Mouse (Mus musculus): ENCODE measurements at regions not wholly inside any gene's neighbourhood (a gene's known extent, or its start where the extent isn't known, plus 50 kb on each side); places are given as distances from the start of the nearest gene placed in this dataset.

DNA sequence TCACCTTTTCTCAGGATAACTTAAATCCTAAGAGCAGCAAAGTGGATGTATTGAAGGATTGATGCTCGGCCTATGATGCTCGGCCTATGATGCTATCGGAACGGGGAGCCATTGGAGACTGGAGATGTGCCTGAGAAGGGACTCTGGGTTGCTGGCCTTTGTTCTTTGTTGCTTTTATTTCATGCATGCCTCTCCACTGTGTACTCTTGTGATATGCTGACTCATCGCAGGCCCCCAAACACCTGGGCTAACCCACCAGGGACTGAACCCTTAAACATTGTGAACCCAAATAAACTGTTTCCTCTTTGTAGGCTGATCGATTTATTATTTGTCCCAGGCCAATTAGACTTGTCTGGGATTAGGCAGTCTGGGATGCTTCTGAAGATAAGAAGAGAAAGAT lies 61.9 kb downstream of the Pdcl3 start:
- peak; percentile 46 for DNase-seq (ENCODE audit: low spot score)

GRCm38 (mm10) chr1:39057304-39057703 lies 71.9 kb downstream of the Pdcl3 start:
- no peak for DNase-seq (ENCODE audit: low spot score)

DNA sequence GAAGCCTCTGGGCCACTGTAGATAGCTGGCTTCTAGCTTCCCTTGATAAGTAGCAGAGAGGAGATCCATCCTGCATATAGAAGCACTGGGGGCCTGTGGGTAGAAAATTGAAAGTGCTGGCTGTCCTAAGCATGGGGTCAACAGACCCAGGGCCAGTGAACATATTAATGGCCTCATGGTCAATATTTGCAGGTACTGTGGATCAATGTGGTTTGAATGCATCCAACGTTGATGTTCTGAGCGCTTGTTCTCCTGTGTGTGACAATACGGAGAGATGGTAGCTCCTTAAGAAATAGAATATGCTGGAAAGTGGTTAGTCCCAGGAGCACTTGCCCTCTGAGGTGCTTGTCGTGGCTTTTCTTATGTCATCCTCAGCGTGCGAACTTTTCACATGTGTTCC lies 77.1 kb downstream of the Pdcl3 start:
- no peak for DNase-seq (ENCODE audit: low spot score)

DNA sequence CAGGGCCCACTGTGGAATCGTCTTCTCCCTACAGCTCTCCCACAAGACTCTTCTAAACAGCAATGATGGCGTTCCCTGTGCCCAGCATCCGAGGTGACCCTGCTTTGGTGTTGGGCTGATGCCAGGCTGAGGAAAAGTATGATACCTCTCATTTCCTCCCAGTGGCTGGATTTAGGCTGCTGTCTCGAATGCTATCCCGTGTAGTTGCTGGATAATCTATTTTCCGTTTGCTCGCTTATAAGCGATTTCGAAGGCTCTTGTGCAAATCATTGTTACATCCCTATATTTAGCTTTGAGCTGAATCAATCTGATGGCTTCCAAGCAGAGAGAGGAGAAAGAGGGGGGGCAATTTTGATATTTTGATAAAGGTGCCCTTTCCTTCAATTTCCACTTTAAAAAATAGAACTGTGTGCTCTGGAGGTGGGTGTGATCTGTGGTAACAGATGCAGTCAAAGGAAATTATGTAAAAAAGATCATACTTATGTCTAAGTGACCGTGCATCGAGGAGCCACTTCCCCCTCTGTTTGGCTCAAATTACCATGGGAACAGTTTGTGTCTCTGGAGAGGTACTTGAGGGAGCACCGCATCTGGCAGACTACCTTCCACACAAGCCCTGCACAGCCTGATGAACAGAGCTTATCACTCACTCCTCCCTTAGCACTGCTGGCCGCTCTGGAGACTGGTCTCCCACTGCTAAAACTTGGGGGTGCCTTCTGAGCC lies 78.4 kb downstream of the Pdcl3 start:
- no peak for DNase-seq (ENCODE audit: low spot score)

GRCm38 (mm10) chr1:39064781-39065180 lies 79.4 kb downstream of the Pdcl3 start:
- no peak for DNase-seq (ENCODE audit: low spot score)

- no peak for DNase-seq (ENCODE audit: low spot score)
Observed at GRCm38 (mm10) chr1:39067901-39068300, 82.5 kb downstream of the Pdcl3 start.

DNA sequence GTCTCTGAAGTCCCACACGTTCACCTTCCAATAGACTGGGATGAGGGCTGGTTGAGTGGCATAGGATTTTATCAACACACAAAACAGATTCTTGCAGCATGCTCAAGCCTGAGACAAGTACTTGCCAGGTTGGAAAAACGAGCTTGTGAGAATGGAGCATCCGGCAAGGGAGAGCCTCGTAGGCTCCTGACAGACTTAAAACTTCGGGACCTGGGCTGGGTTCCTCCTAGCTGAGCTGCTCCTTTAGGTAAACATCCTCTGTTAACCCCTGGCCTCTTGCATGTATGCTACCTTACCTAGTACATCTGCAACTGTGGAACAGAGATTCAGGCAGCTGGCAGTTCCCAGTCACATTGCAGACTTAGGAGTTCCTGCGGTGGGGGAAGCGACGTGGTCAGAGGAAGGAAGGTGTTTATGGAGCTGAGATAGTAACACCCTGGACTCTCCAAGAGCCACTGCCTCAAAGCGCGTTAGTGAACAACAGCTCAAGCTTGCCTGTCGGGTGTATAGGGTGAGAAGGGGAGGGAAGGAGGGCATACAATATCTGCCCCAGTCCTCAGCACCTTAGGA lies 83.8 kb downstream of the Pdcl3 start:
- DNase-seq (ENCODE audit: low spot score): no peak

- DNase-seq (ENCODE audit: low spot score): peak; percentile 40
Observed at GRCm38 (mm10) chr1:39069676-39070075, 84.3 kb downstream of the Pdcl3 start.

- DNase-seq (ENCODE audit: low spot score): no peak
Observed at GRCm38 (mm10) chr1:39075966-39076365, 90.6 kb downstream of the Pdcl3 start.

DNA sequence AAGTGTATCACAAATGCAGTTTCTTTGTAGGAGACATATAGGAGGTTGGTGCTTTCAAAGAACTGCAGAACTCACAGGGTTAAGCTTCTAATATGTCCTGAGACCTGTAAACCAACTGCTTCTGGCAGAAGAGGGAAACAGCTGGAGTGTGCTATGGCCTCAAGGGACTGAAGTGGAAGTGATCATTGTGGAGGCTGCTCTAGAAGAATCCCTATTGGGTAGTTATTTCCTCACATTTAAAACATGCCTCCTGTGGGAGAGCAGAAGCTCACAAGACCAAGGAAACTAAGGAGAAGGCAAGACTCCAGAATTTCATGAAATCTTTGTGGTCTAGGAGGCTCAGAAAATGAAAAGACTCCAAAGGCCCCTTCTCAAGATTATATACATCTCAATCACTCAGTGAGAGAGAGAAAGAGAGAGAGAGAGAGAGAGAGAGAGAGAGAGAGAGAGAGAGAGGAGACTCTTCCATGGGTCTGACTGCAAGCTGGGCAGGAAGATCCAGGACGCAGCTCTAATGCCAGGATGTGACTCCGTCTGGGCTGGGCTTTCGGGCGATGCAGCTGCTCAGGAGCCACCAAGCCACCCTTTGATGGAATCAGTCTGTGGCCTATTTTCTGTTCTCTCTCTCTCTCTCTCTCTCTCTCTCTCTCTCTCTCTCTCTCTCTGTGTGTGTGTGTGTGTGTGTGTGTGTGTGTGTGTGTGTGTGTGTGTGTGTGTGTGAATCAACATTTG lies 93.3 kb downstream of the Pdcl3 start:
- DNase-seq (ENCODE audit: low spot score): no peak

DNA sequence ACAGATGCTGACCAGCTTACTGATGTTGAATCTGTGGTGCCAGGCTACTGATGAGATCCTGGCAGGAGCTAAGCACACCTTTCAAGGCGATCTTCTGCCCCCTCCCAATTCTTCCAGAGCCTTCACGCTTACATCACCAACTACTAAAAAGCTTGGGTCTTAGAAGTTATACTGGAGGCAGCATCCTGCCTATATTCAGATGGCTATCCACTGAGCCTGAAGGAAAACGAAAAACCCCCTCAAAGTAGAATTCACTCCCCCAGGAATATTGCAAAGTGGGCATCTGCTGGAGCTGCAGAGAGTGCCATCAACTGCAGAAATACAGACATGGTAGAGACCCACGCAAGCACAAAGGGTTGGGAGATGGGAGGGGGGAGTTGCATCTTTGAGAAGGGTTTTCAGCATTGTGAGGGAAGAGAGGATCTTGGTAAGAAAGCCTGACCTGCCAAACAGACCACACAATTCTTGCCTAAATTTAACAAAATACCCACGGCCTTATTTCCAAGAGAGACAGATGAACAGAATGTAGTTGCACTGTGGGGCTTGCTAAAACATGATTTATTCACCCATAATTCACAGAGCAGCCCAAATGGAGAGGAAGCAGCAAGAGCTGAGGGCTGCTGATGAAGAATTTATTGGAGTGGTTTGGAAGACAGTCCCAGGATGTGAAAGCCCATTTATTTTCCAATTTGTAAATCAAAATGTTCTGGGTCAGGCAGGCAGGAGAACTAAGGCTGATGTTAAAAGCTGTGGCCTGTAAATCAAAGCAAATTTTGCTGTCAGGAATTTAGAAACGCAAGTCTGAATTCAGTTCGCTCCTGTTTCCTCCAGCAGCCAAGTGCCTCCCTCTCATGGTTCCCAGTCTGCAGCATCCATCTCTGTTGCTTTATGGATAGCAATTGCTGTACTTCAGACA lies 98.8 kb downstream of the Pdcl3 start:
- DNase-seq (ENCODE audit: low spot score): no peak

- DNase-seq (ENCODE audit: low spot score): no peak
Observed at GRCm38 (mm10) chr1:39086273-39086672, 100.9 kb downstream of the Pdcl3 start.

DNA sequence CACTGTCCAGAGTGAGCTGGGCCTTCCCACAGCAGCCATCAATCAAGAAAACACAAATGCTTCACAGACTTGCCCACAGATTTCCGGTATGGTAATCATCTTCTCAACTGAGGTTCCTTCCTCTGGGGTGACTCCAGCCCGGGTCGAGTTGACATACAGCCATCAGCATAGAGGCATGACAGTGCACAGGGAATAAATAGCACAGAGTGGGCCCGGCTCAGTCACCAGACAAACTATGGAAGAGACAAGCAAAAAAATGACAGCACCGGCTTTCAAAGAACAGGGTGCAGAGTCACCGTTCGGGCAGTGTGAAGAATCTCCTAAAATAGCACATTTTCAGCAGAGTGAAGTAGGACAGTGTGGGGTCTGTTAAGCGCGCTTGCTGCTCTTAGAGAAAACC lies 103.7 kb upstream of the Npas2 start:
- peak; percentile 22 for DNase-seq (ENCODE audit: low spot score)

DNA sequence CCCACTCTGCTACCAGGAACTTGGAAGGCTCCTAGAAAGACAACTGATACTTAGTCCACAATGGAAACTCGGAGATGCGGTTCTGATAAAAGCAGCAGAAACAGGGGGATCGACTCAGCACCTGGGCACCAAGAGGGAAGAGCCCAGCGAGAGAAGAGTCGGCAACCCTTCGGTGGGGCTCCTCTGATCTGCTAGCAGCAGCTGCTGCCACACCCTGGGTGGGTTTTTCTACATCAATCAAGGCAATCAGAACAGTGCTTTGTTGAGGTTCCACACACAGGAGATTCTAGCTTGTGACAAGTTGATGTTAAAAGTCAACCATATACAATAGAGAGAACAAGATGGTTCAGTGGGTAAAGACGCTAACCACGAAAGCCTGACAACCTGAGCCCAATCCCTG lies 102.4 kb upstream of the Npas2 start:
- peak; percentile 83 for DNase-seq (ENCODE audit: low spot score)

DNA sequence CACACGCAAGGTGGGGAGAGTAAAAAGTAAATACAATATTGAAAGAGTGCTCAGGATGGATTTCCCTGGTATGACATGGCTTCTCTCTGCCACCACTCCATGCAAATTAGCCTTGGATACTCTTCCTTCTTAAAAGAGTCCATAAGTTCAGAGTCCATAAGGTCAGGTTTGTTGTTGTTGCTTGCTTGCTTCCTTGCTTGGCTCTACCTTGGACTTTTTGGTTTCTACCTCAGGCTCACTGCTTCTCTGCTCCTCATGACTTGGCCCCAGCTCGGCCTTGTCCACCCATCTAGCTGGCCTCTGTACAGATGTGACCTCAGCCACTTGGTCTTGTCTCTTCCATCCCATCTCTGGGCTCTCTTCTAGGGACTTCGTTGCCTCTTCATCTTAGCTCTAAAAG lies 101.9 kb upstream of the Npas2 start:
- DNase-seq (ENCODE audit: low spot score): no peak

GRCm38 (mm10) chr1:39093291-39093690 lies 100.2 kb upstream of the Npas2 start:
- DNase-seq (ENCODE audit: low spot score): no peak

DNA sequence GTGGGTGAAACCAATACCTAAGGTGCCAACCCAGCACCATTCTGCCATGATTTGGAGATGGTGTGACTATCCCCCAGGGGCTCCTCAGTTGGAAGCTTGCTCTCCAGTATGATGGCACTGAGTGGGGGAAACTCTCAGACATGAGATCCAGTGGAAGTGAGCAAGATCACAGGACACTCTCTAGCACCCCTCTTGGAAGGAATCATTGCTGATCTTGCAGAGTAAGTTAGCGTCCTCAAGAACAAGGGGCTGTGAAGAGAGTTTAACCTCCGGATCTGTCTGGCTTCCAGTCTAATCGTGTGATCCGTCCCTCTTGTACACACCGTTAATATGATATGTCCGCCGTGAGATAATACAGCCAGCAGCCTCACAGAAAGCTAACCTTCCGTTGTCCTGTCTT lies 99.5 kb upstream of the Npas2 start:
- no peak for DNase-seq (ENCODE audit: low spot score)

- DNase-seq (ENCODE audit: low spot score): no peak
Observed at GRCm38 (mm10) chr1:39095901-39096300, 97.6 kb upstream of the Npas2 start.

DNA sequence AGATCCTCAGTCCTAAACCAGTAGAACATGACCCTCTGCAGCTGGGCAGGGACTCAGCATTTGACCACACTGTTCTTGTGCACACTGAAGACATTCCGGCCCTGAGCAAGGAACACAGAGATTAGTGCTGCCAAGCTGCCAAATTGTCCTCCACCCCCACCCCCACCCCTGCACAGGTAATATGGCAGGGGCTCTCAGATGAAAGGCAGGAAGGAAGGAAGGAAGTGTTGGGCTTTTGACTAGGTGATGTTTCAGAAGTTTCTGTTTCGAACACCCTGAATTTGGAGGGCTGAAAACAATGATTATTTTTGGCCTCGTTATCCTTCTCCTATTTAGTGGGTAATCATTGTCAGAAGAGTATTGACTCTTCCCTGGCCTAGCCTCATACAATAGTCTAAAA lies 96.8 kb upstream of the Npas2 start:
- no peak for DNase-seq (ENCODE audit: low spot score)

- no peak for DNase-seq (ENCODE audit: low spot score)
Observed at GRCm38 (mm10) chr1:39097499-39097898, 96.0 kb upstream of the Npas2 start.

DNA sequence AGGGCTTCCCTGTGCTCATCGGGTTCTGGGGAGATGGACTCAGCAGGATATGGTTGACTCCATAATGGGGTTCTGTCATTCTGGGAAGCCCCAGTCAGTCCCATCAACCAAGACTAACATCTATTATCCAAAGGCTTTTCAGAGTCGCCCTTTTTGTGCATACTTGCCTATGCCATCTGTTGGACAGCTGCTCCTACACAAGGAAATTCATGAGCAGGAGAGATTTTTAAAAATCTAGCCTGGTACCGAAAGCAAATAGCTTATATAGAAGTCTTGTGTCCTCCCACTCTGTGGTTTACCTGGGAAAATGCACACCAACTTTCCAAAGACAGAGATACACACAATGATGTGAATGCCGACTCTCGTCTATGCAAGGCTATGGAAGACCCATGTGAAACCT lies 95.4 kb upstream of the Npas2 start:
- no peak for DNase-seq (ENCODE audit: low spot score)

DNA sequence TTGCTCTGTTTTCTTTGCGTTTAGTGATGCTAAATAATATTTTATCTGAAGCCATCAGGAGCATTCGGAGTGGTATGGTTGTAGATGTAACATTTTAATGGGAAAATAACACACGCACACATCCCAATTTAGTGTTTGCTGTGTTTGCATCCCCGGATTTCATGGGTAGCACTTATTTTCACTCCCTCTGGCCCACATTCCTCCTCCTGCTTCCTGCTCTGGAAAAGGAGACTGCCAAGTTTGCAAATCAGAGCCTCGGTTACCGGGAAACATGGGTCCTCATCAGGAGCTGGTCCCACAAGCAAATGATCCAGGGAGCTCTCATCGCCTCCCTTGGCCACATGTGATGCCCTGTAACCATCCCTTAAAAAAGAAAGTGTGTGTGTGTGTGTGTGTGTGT lies 94.3 kb upstream of the Npas2 start:
- DNase-seq (ENCODE audit: low spot score): no peak

Measured in thymus, postnatal 0 days (tissue).